Mouse (Mus musculus) liver, embryonic 11.5 days (tissue): ENCODE data around the gene Dnmt3b. TPM values are rescaled to one million over a fixed set of nuclear protein-coding genes. Genes with fewer than 3 reads are reported as not detected.
A peak's percentile ranks its signal among the peaks of the same experiment; 100 is the strongest.
"Not testable (repeated sequence)": the region's sequence is repeated elsewhere in the genome, so short reads cannot be mapped to it uniquely, and the experiment has no call there.

ENCODE experiments used
- ATAC-seq: fragments of 200-750 bp; cut with Nextera tagmentation; replicated peaks from 2 replicates; pipeline ENCODE4 v1.8.0; 2017; ENCODE audit warnings: moderate number of reproducible peaks, mild to moderate bottlenecking, moderate TSS enrichment, moderate library complexity; ENCODE audit not compliant: low FRiP score
- DNase-seq: peaks from one replicate; pipeline ENCODE4 v3.0.0-alpha.2; 2017; ENCODE audit warnings: low spot score
- H3K27ac ChIP-seq: fragments of 300-500 bp; sonication (generic); 2 replicates; pipeline ENCODE4 v1.5.1; 2014; ENCODE audit warnings: mild to moderate bottlenecking, low read depth, low read length, control low read depth
- H3K27me3 ChIP-seq: fragments of 300-500 bp; sonication (generic); replicated peaks from 2 replicates; pipeline ENCODE4 v1.6.1; 2014; ENCODE audit warnings: low read length, mixed read lengths; ENCODE audit not compliant: control insufficient read depth, insufficient read depth
- H3K36me3 ChIP-seq: fragments of 300-500 bp; sonication (generic); 2 replicates; pipeline ENCODE4 v1.6.1; 2014; ENCODE audit warnings: mild to moderate bottlenecking, low read length, moderate library complexity, mixed read lengths; ENCODE audit not compliant: control insufficient read depth, insufficient read depth
- H3K4me1 ChIP-seq: fragments of 300-500 bp; sonication (generic); replicated peaks from 2 replicates; pipeline ENCODE4 v1.6.1; 2014; ENCODE audit warnings: low read length, mixed read lengths; ENCODE audit not compliant: control insufficient read depth, insufficient read depth
- H3K4me2 ChIP-seq: fragments of 300-500 bp; sonication (generic); 2 replicates; pipeline ENCODE4 v1.6.1; 2014; ENCODE audit warnings: mild to moderate bottlenecking, control low read depth, moderate library complexity
- H3K4me3 ChIP-seq: fragments of 300-500 bp; sonication (generic); 2 replicates; pipeline ENCODE4 v1.5.1; 2014; ENCODE audit warnings: low read depth, low read length, control low read depth
- H3K9ac ChIP-seq: fragments of 300-500 bp; sonication (generic); 2 replicates; pipeline ENCODE4 v1.6.1; 2014; ENCODE audit warnings: low read depth, low read length, control low read depth
- H3K9me3 ChIP-seq: fragments of 300-500 bp; sonication (generic); 2 replicates; pipeline ENCODE4 v1.6.1; 2016; ENCODE audit warnings: low read length, inconsistent platforms, mixed read lengths; ENCODE audit not compliant: control insufficient read depth
- WGBS: fragments of 180-500 bp; shearing (Covaris S2); extraction: QIAGEN DNeasy Blood & Tissue Kit; methylation state at CpG from one replicate; pipeline ENCODE4 v1.1.7; 2014; 5-methylcytosine and 5-hydroxymethylcytosine counted together
- polyA plus RNA-seq: library from polyadenylated mRNA; unstranded; fragments of >200 nt; fragmentation: Nextera tagmentation; extraction: Ambion mirVana; gene quantifications from 2 replicates; pipeline ENCODE4 v1.2.1, GENCODE M21; 2014

The Dnmt3b gene
- polyA plus RNA-seq, 1 experiment from 2014 or later = 27.2 TPM

- not testable (repeated sequence) for H3K27ac ChIP-seq, H3K4me3 ChIP-seq, H3K4me2 ChIP-seq, DNase-seq, H3K27me3 ChIP-seq, H3K4me1 ChIP-seq, H3K36me3 ChIP-seq, H3K9ac ChIP-seq, H3K9me3 ChIP-seq
- ATAC-seq = peak; percentile 89
- WGBS = 40% methylated on average over 1 of the region's 1 CpGs
Measured at GRCm38 (mm10) chr2:153675364-153675763, 26.1 kb downstream of the Dnmt3b start.

GRCm38 (mm10) chr2:153676944-153677343 lies 27.7 kb downstream of the Dnmt3b start:
- DNase-seq = no peak
- WGBS = 67% methylated on average over 6 of the region's 6 CpGs
- peaks cover 8% of the 10 kb centered on the region for H3K36me3 ChIP-seq

GRCm38 (mm10) chr2:153677550-153677949 lies 28.3 kb downstream of the Dnmt3b start:
- Histone ChIP-seq H3K36me3 (peaks cover 8% of the 10 kb centered on the region), H3K27me3 (no peaks in the 10 kb centered on the region), H3K9ac (no peak overlapping the region), H3K4me3 (no peak overlapping the region), H3K4me2 (no peak overlapping the region), H3K4me1 (peaks cover 3% of the 10 kb centered on the region; the same call in 1 of the 2 replicates), H3K9me3 (no peaks in the 10 kb centered on the region), H3K27ac (no peak overlapping the region)
- WGBS = 73% methylated on average over 7 of the region's 7 CpGs
- DNase-seq (no peak), ATAC-seq (no peak)

More at GRCm38 (mm10) chr2:153676944-153677343, 27.7 kb downstream of the Dnmt3b start:
- Histone ChIP-seq H3K9me3 (no peaks in the 10 kb centered on the region), H3K27me3 (no peaks in the 10 kb centered on the region), H3K4me1 (peaks cover 3% of the 10 kb centered on the region; the same call in 1 of the 2 replicates), H3K4me3 (no peak overlapping the region), H3K27ac (no peak overlapping the region), H3K4me2 (no peak overlapping the region), H3K9ac (no peak overlapping the region)
- ATAC-seq = no peak

DNA sequence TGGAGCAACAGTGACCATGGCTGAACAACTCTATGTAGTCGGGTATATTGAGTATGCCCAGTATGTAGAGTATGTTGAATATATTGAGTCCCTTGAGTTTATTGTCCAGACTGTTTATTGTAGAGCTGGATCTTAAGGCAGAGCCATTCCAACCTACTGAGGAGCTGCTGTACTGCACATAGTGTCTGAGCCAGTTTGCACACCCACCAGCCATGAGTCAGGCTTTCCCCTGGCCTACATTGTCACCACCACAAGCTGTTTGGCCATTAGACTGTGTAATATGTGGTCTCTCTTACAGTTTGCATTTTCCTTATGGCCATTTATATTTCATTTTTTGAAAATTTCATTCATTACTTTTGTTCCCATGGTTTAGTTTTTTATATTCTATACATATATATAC lies 30.7 kb downstream of the Dnmt3b start:
- peaks cover 6% of the 10 kb centered on the region for H3K36me3 ChIP-seq
- no peak overlapping the region for H3K9ac ChIP-seq
- 86% methylated on average over 1 of the region's 1 CpGs for WGBS
- no peak overlapping the region for H3K4me2 ChIP-seq
- no peak overlapping the region for H3K27ac ChIP-seq
- DNase-seq = no peak
- H3K4me3 ChIP-seq = no peak overlapping the region
- peaks cover 3% of the 10 kb centered on the region; the same call in 1 of the 2 replicates for H3K4me1 ChIP-seq
- no peak for ATAC-seq
- no peaks in the 10 kb centered on the region for H3K27me3 ChIP-seq
- H3K9me3 ChIP-seq = no peaks in the 10 kb centered on the region

- H3K27me3 ChIP-seq, H3K4me3 ChIP-seq, DNase-seq, H3K4me2 ChIP-seq, ATAC-seq, H3K9me3 ChIP-seq, H3K4me1 ChIP-seq, H3K9ac ChIP-seq, H3K27ac ChIP-seq, H3K36me3 ChIP-seq: not testable (repeated sequence)
- WGBS = 76% methylated on average over 6 of the region's 7 CpGs
Measured at GRCm38 (mm10) chr2:153693413-153693812, 44.2 kb downstream of the Dnmt3b start.

DNA sequence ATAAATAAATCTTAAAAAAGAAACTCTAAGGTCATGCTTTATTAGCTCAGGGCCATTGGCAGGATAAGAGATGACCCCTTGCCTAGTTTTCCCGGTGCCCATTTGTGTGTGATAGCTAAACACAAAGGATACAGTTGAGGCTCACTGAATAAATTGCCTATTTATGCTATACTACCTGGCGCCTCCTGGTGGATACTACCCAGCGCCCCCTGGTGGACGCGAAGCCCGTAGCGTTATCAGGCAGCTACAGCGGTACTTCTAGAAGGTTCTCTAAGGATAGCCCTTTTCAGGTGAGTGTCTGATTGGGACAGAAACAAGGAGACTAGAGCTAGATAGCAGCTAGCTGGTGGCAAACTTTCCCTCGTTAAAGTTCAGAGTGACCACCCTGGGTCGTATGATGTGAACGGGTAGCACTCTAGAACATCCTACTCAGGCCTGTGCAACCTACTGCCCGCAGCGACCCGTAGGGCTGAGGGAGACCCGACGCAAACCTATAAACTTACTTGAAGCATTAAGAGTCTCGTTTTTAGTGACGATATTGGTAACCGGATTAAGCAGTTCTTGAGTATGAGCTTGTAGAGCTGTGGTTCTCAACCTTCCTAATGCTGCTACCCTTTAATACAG lies 45.3 kb downstream of the Dnmt3b start:
- Histone ChIP-seq H3K27ac (no peak overlapping the region), H3K4me2 (no peak overlapping the region), H3K36me3 (no peaks in the 10 kb centered on the region), H3K9ac (no peak overlapping the region), H3K27me3 (no peaks in the 10 kb centered on the region), H3K9me3 (no peaks in the 10 kb centered on the region), H3K4me1 (no peaks in the 10 kb centered on the region), H3K4me3 (no peak overlapping the region)
- DNase-seq (no peak), ATAC-seq (0 out of 2 replicates have a peak, but pooled peaks have one; percentile 31)
- WGBS = 58% methylated on average over 19 of the region's 19 CpGs

GRCm38 (mm10) chr2:153696352-153696751 lies 47.1 kb downstream of the Dnmt3b start, which contains the start of gene Dnmt3c:
Gene Dnmt3c (plus strand): TSS chr2:153696652.
- no peaks in the 10 kb centered on the region for H3K9me3 ChIP-seq
- no peaks in the 10 kb centered on the region for H3K27me3 ChIP-seq
- DNase-seq = no peak
- no peaks in the 10 kb centered on the region for H3K4me1 ChIP-seq
- no peak within 1 kb of the TSS for H3K9ac ChIP-seq
- H3K36me3 ChIP-seq = no peaks in the 10 kb centered on the region
- ATAC-seq = no peak
- no peak within 1 kb of the TSS for H3K27ac ChIP-seq
- no peak within 1 kb of the TSS for H3K4me3 ChIP-seq
- no peak within 1 kb of the TSS for H3K4me2 ChIP-seq

GRCm38 (mm10) chr2:153703389-153703788 lies 54.1 kb downstream of the Dnmt3b start:
- no peak for DNase-seq

DNA sequence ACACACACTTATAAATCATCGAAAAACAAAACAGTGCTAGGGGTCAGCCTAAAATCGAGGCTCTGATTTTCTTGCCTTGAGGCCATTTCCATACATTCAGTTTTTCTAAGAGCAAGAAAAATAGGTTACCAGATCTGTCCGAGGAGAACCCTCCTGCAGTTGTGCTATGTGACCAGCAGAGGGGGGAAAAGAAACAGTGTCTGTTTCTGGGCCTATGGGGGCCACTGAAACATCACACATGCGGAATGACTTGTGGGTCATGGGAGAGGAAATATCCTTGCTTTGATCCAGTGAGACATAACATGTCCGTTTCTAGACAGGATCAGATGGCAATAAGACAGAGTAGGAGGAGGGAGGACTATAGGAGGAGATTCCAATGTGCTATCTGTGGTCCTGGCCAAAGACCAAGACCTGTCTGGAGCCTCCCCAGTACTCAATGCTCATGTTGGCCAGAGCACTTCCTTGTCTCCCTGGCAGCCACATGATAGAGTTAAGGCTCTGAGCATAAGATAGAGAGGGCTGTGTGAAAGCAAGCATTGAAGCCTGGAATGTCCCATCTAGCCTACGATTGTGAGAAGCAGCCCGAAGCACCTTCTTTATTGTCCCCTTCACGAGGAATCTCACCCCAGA lies 61.6 kb downstream of the Dnmt3b start:
- H3K27me3 ChIP-seq = no peaks in the 10 kb centered on the region
- no peaks in the 10 kb centered on the region for H3K9me3 ChIP-seq
- ATAC-seq = peak; percentile 47; the same call in 1 of the 2 replicates
- DNase-seq = no peak
- no peak overlapping the region for H3K4me2 ChIP-seq
- no peak overlapping the region for H3K9ac ChIP-seq
- peaks cover 13% of the 10 kb centered on the region for H3K4me1 ChIP-seq
- H3K36me3 ChIP-seq = no peaks in the 10 kb centered on the region
- H3K27ac ChIP-seq = no peak overlapping the region
- no peak overlapping the region for H3K4me3 ChIP-seq
- WGBS = 45% methylated on average over 8 of the region's 8 CpGs

More at GRCm38 (mm10) chr2:153703389-153703788, 54.1 kb downstream of the Dnmt3b start:
- no peaks in the 10 kb centered on the region for H3K4me1 ChIP-seq
- H3K27me3 ChIP-seq = no peaks in the 10 kb centered on the region
- H3K27ac ChIP-seq = no peak overlapping the region
- H3K36me3 ChIP-seq = no peaks in the 10 kb centered on the region
- no peak for ATAC-seq
- H3K4me2 ChIP-seq = no peak overlapping the region
- H3K4me3 ChIP-seq = no peak overlapping the region
- WGBS = 59% methylated on average over 6 of the region's 6 CpGs
- H3K9ac ChIP-seq = no peak overlapping the region
- no peaks in the 10 kb centered on the region for H3K9me3 ChIP-seq
